Mouse (Mus musculus) myocyte (in vitro differentiated cells): Measurements from ENCODE around the gene Edem3.

Experiments
- MAX ChIP-seq: IDR thresholded peaks from one replicate; pipeline ENCODE4 v1.6.1; 2011; ENCODE audit warnings: low read depth, mild to moderate bottlenecking, control low read depth
- MYOG ChIP-seq, 3 experiments: IDR thresholded peaks; one replicate each; pipeline ENCODE4 v1.6.1; 2011; ENCODE audit warnings: control low read depth in 2 of 3, low read depth in 2 of 3, mild to moderate bottlenecking in 2 of 3; ENCODE audit not compliant: insufficient read length in 2 of 3, control insufficient read depth in 1 of 3, insufficient read depth in 1 of 3
- POLR2A ChIP-seq: IDR thresholded peaks from one replicate; pipeline ENCODE4 v1.6.1; 2011; ENCODE audit warnings: low read depth, mild to moderate bottlenecking, control low read depth, moderate library complexity; ENCODE audit not compliant: insufficient read length
- TCF12 ChIP-seq: IDR thresholded peaks from one replicate; pipeline ENCODE4 v1.6.1; 2011; ENCODE audit warnings: mild to moderate bottlenecking, control low read depth; ENCODE audit not compliant: poor library complexity, insufficient read depth, severe bottlenecking
- USF1 ChIP-seq: IDR thresholded peaks from one replicate; pipeline ENCODE4 v1.6.1; 2011; ENCODE audit warnings: low read depth, mild to moderate bottlenecking, control low read depth, moderate library complexity

DNA sequence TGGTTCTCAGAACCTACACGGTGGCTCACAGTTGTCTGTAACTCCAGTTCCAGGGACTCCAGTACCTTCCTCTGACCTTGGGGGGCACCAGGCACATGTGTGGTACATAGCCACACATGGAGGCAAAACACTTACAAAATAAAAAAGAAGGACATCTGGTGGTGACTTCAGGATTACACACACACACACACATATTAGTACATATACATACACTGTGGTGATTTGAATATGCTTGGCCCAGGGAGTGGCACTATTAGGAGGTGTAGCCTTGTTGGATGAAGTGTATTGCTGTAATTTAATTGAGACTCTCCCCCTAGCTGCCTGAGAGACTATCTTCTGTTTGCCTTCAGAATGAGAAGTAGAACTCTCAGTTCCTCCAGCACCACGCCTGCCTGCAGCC is 93.1 kb downstream of the Edem3 start:
- no peak for TF ChIP-seq POLR2A
- TF ChIP-seq USF1, result no peak
- no peak for TF ChIP-seq MYOG (IDR thresholded peaks at IDR 0.05; ENCODE audit: control insufficient read depth in 1 of 3, insufficient read depth in 1 of 3, insufficient read length in 2 of 3, low read depth in 2 of 3)
- no peak for TF ChIP-seq MAX
- TF ChIP-seq TCF12, result no peak
